Mouse (Mus musculus): ENCODE measurements around the gene Mfsd4b2. TPM values are rescaled to one million over a fixed set of nuclear protein-coding genes. Genes with fewer than 3 reads are reported as not detected.

Mfsd4b2 gene
- total RNA-seq, 4 experiments from 2014 or later, result 0.16 to 0.39 TPM; not detected in 2

- no peak for DNase-seq (ENCODE audit: low spot score in 2 of 2)
These were observed 32.7 kb downstream of the Mfsd4b2 start for GRCm38 (mm10) chr10:39893702-39894697.

- DNase-seq (ENCODE audit: low spot score in 2 of 2), result no peak
These were observed 38.1 kb downstream of the Mfsd4b2 start for GRCm38 (mm10) chr10:39888621-39889020.

Other genes starting within 250 kb of the Mfsd4b2 start
- gene Rev3l, start 194.8 kb downstream of the Mfsd4b2 start, total RNA-seq (2022), result 10 to 100 TPM; 34.3 to 40.5 (median 37.6) TPM
- gene Mfsd4b4, start 27.7 kb downstream of the Mfsd4b2 start, total RNA-seq (2022), result 1 to 10 TPM; 8.8 to 9.9 (median 9.3) TPM
- under 1 TPM in 2 of 4 experiments, not detected in 2; 0.34 to 0.37 TPM for gene Mfsd4b3, start 33.2 kb upstream of the Mfsd4b2 start, total RNA-seq (2022)
- under 1 TPM; 0.31 to 0.92 (median 0.58) TPM for gene Mfsd4b5, start 59.7 kb upstream of the Mfsd4b2 start, total RNA-seq (2022)
- 1 to 10 TPM in 2 of 4 experiments, under 1 TPM in 2; 0.50 to 1.9 (median 1.0) TPM for gene Mfsd4b1, start 98.3 kb upstream of the Mfsd4b2 start, total RNA-seq (2022)
- 1 to 10 TPM; 3.9 to 5.0 (median 4.3) TPM for gene Slc16a10, start 215.3 kb upstream of the Mfsd4b2 start, total RNA-seq (2022)